Mouse (Mus musculus) cortical plate, adult 2 months (tissue): ENCODE measurements around the gene Pitpnm1. TPM values are rescaled to one million over a fixed set of nuclear protein-coding genes. Genes with fewer than 3 reads are reported as not detected.

Experiments
- H3K27ac ChIP-seq: fragments of 200-500 bp; 2 replicates; pipeline ENCODE4 v1.5.1; 2012; ENCODE audit warnings: low read length, control low read depth, inconsistent platforms; ENCODE audit not compliant: insufficient read depth
- H3K4me1 ChIP-seq: fragments of 200-500 bp; 2 replicates; pipeline ENCODE4 v1.6.1; 2011; ENCODE audit warnings: low read length; ENCODE audit not compliant: control insufficient read depth, insufficient read depth
- H3K4me3 ChIP-seq: fragments of 200-500 bp; 2 replicates; pipeline ENCODE4 v1.5.1; 2011; ENCODE audit warnings: mild to moderate bottlenecking, low read length, control low read depth; ENCODE audit not compliant: insufficient read depth
- CTCF ChIP-seq: fragments of 200-500 bp; IDR thresholded peaks from 2 replicates; pipeline ENCODE4 v1.5.1; 2011; ENCODE audit warnings: mild to moderate bottlenecking, control low read depth, low read length; ENCODE audit not compliant: insufficient read depth; ENCODE audit errors: extremely low read depth
- POLR2A ChIP-seq: fragments of 200-500 bp; IDR thresholded peaks from 2 replicates; pipeline ENCODE4 v1.6.1; 2011; ENCODE audit warnings: mild to moderate bottlenecking, low read length, control low read depth; ENCODE audit not compliant: insufficient read depth; ENCODE audit errors: extremely low read depth
- polyA plus RNA-seq: library from polyadenylated mRNA; depleted of rRNA; stranded (reverse); fragments of >200 nt; gene quantifications from 2 replicates; pipeline ENCODE4 v1.2.3, GENCODE M21; 2012; rRNA removed

The Pitpnm1 gene
- polyA plus RNA-seq, result 293 and 340 TPM in 2 replicates

DNA sequence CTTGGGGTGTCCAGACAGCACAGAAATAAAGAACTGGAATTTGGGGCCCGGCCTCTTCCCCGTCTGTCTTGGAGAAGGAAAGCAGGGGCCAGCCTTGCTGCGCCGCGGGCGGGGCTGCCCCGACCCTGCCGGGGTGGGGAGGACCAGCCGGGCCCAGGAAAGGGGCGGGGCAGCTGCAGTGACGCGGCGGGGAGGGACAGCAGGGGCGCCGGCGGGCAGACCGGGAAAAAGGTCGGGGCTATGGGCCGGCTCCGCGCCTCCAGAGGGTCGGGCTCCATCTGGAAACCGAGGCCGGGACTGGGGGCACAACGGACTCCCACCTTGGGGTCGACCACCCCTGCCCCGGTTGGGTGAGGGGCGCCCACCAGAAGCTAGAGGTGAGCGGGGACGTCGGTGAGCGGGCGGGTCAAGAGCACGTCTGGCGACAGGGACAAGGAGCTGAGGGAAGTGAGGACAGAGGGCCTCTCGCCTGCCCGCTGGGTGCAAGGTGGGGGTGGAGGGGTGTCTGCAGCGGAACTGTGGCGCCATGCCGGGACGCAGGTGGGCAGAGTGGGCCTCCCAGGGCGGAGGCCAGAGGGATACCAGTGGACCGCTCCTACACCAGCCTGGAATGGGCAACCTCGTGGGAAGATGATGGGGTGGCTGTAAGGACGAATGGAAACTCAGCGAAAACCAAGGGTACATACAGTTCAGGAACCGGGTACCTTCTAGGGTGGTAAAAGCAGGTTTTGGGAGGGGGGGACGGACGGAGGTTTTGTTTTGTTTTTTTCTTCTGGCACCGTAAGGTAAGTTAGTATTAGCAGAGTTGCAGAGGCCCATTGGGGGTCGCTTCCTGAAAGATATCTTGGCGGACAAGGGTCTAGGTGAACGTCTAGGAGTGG is at the start of gene Pitpnm1:
TSS of gene Pitpnm1 (plus strand) at position 162 of the 881 bp plus-strand sequence.
- no peak for TF ChIP-seq CTCF
- no peak for TF ChIP-seq POLR2A
- peak within 1 kb of the TSS; percentile 87 for H3K27ac ChIP-seq
- no peaks in the 10 kb centered on the region for H3K4me1 ChIP-seq
- peak within 1 kb of the TSS; percentile 95 for H3K4me3 ChIP-seq

GRCm38 (mm10) chr19:4051016-4051415 is 48.8 kb upstream of the Pitpnm1 start:
- Histone ChIP-seq H3K4me1 (no peaks in the 10 kb centered on the region), H3K4me3 (no peak overlapping the region), H3K27ac (no peak overlapping the region)
- TF ChIP-seq POLR2A, result no peak
- no peak for TF ChIP-seq CTCF

DNA sequence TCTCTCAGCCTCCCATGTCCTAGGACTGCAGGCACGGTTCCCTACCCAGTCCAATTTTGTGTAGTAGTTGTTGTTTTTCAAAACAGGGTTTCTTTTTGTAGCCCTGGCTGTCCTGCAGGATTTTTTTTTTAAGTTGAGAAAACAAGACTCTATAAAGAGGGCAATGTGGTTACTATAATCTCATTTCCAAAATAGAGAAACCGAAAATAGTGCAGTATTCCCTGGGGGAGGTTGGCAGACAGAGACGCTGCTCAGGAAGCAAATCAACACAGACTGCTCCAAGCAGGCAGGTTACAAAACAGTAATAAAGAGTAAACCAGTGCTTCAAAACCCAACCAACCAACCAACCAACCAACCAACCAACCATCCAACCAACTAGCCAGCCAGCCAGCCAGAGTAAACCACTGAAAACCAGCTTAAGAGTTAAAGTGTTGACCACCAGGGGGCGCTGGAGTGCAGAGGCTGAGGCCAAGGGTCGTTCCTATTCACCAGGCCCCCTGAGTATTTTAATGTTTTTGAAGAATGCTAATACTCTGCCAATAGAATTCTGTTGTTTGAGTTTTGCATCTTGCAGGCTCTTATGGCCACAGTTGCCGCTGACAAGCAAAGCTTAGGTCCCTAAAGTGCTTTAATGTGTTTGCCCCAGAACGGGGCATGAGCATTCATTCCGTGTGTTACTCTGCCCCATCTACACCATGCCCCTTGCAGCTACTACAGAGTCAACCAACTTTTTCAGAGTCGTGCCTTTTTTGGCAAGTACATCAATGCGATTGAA is 47.9 kb upstream of the Pitpnm1 start:
- H3K4me1 ChIP-seq, result no peaks in the 10 kb centered on the region
- TF ChIP-seq CTCF (peak; percentile 56; the same call in 1 of the 2 replicates), POLR2A (no peak)
- H3K27ac ChIP-seq, result no peak overlapping the region
- H3K4me3 ChIP-seq, result no peak overlapping the region

- no peak overlapping the region for H3K4me3 ChIP-seq
- no peak overlapping the region for H3K27ac ChIP-seq
- no peak for TF ChIP-seq POLR2A
- TF ChIP-seq CTCF, result no peak
- no peaks in the 10 kb centered on the region for H3K4me1 ChIP-seq
These were observed 47.2 kb upstream of the Pitpnm1 start for GRCm38 (mm10) chr19:4052516-4053030.

GRCm38 (mm10) chr19:4054613-4055012 is 45.2 kb upstream of the Pitpnm1 start:
- no peaks in the 10 kb centered on the region for H3K4me1 ChIP-seq
- TF ChIP-seq POLR2A (no peak), CTCF (no peak)
- no peak overlapping the region for H3K27ac ChIP-seq
- H3K4me3 ChIP-seq, result no peak overlapping the region

DNA sequence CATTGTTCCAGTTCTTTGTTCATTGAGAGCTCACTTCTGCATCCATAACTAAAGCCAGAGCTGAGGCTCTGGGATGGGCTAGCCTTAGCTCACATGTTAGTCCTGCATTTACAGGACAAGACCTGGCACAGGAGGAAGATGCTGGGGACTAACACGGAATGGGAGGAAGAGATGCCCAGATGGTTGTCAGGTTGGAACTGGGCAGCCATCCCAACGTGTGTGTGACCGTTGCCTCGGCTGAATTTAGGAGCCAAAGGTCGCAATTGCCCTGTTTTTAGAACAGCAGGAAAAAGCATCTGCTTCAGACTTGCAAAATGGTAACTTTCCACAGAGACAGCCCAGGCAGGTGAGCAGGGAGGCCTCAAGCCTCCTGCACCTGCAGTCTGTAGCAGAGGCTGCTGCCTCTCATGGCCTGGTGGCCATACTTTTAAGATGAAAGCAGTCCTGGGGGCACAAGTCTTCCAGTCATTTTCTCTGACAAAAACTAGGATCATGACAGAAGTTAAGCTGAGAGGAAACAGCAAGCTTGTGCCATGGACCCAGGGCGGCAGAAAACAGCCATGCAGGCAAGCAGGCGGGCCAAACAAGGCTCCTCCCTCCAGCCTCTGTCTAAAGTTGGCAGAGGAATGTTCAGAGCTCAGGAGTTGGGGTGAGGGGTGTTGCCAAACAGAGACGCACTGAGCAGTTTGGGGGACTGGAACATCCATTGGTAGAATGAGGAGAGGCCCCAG is 44.4 kb upstream of the Pitpnm1 start:
- Histone ChIP-seq H3K4me3 (no peak overlapping the region), H3K27ac (no peak overlapping the region), H3K4me1 (no peaks in the 10 kb centered on the region)
- TF ChIP-seq CTCF (no peak), POLR2A (no peak)

GRCm38 (mm10) chr19:4055947-4056693 is 43.7 kb upstream of the Pitpnm1 start:
- H3K4me1 ChIP-seq, result no peaks in the 10 kb centered on the region
- H3K27ac ChIP-seq, result no peak overlapping the region
- no peak for TF ChIP-seq CTCF
- no peak for TF ChIP-seq POLR2A
- no peak overlapping the region for H3K4me3 ChIP-seq

- Histone ChIP-seq H3K4me1 (no peaks in the 10 kb centered on the region), H3K4me3 (no peak overlapping the region)
- TF ChIP-seq CTCF, result no peak
- TF ChIP-seq POLR2A, result no peak
These were observed 43.1 kb upstream of the Pitpnm1 start for GRCm38 (mm10) chr19:4056727-4057126.

GRCm38 (mm10) chr19:4057389-4057788 is 42.4 kb upstream of the Pitpnm1 start:
- TF ChIP-seq POLR2A (no peak), CTCF (no peak)
- Histone ChIP-seq H3K4me3 (no peak overlapping the region), H3K27ac (no peak overlapping the region), H3K4me1 (no peaks in the 10 kb centered on the region)

More at GRCm38 (mm10) chr19:4056727-4057126, 43.1 kb upstream of the Pitpnm1 start:
- H3K27ac ChIP-seq, result no peak overlapping the region
